In genomic region chr16:45097467-45097866, GRCm38 (mm10) we compare ENCODE assay signal across 17 mouse cellular contexts. TPM values are rescaled to one million over a fixed set of nuclear protein-coding genes. Genes with fewer than 3 reads are reported as not detected.
DNase-seq lines count a peak whose midpoint lies in the region; ATAC-seq and TF ChIP-seq lines count a peak whose summit lies in the region.
"Had no signal": no experiment of that assay in that cellular context is flagged by ENCODE, and none has a peak within 500 bp of the region (broad histone marks: within the 10 kb centered on the region; RNA-seq: fewer than 3 reads in every experiment).

No protein-coding gene starts in this region.

- ATAC-seq in forebrain, embryonic 15.5 days (replicated peaks): no peak
- no peak for ATAC-seq in forebrain, embryonic 14.5 days
- no peak for ATAC-seq in kidney, postnatal 0 days (replicated peaks; ENCODE audit: low FRiP score, low read depth)
- no peak for ATAC-seq in limb, embryonic 15.5 days (ENCODE audit: insufficient number of reproducible peaks, low FRiP score, low TSS enrichment, low read depth)
- no peak for ATAC-seq in forebrain, embryonic 12.5 days (ENCODE audit: low FRiP score)
- ATAC-seq: inflammation-experienced regulatory T-cells, adult 6 months; midbrain, embryonic 16.5 days had no signal

- no peak for TF ChIP-seq POLR2A in kidney, adult 2 months (IDR thresholded peaks at IDR 0.05; ENCODE audit: low read depth, low read length)
- TF ChIP-seq POLR2A in embryonic fibroblast, embryonic 13.5 days (IDR thresholded peaks at IDR 0.05; ENCODE audit: low read depth, low read length): no peak

- H3K27ac ChIP-seq in forebrain, embryonic 15.5 days (replicated peaks): 0 out of 2 replicates have a peak overlapping the region, but pooled peaks have one; percentile 37
- no peak overlapping the region for H3K27ac ChIP-seq in forebrain, embryonic 14.5 days (ENCODE audit: low read depth, low read length)
- H3K27ac ChIP-seq in kidney, postnatal 0 days: no peak overlapping the region
- no peak overlapping the region for H3K27ac ChIP-seq in kidney, adult 2 months (ENCODE audit: insufficient read depth, low read depth, low read length)
- no peak overlapping the region for H3K27ac ChIP-seq in embryonic fibroblast, embryonic 13.5 days (ENCODE audit: insufficient read depth, low read length)
- H3K27ac ChIP-seq in limb, embryonic 15.5 days: no peak overlapping the region
- no peak overlapping the region for H3K27ac ChIP-seq in forebrain, embryonic 12.5 days
- H3K27ac ChIP-seq: embryonic facial prominence, embryonic 12.5 days had no signal

- H3K9ac ChIP-seq in forebrain, embryonic 15.5 days (replicated peaks): no peak overlapping the region
- no peak overlapping the region for H3K9ac ChIP-seq in forebrain, embryonic 14.5 days (ENCODE audit: low read length)
- no peak overlapping the region for H3K9ac ChIP-seq in kidney, postnatal 0 days (ENCODE audit: low read depth, low read length)
- H3K9ac ChIP-seq in limb, embryonic 15.5 days: no peak overlapping the region
- H3K9ac ChIP-seq in forebrain, embryonic 12.5 days: no peak overlapping the region
- H3K9ac ChIP-seq: embryonic facial prominence, embryonic 12.5 days had no signal

- H3K9me3 ChIP-seq in forebrain, embryonic 15.5 days: no peaks in the 10 kb centered on the region
- H3K9me3 ChIP-seq in forebrain, embryonic 14.5 days (replicated peaks; ENCODE audit: control insufficient read depth, low read length): no peaks in the 10 kb centered on the region
- H3K9me3 ChIP-seq in kidney, postnatal 0 days (replicated peaks; ENCODE audit: low read length): no peaks in the 10 kb centered on the region
- no peaks in the 10 kb centered on the region for H3K9me3 ChIP-seq in limb, embryonic 15.5 days
- no peaks in the 10 kb centered on the region for H3K9me3 ChIP-seq in forebrain, embryonic 12.5 days
- H3K9me3 ChIP-seq: embryonic facial prominence, embryonic 12.5 days had no signal

- no peak overlapping the region for H3K4me2 ChIP-seq in forebrain, embryonic 15.5 days (replicated peaks)
- H3K4me2 ChIP-seq in forebrain, embryonic 14.5 days (ENCODE audit: low read length): no peak overlapping the region
- peak overlapping the region; percentile 76 for H3K4me2 ChIP-seq in kidney, postnatal 0 days (ENCODE audit: low read length)
- peak overlapping the region; percentile 20; the same call in 1 of the 2 replicates for H3K4me2 ChIP-seq in limb, embryonic 15.5 days
- H3K4me2 ChIP-seq in forebrain, embryonic 12.5 days: no peak overlapping the region

- DNase-seq in forebrain, embryonic 14.5 days (ENCODE audit: low spot score): no peak
- no peak for DNase-seq in kidney, postnatal 0 days (ENCODE audit: low spot score)
- no peak for DNase-seq in kidney, adult 2 months
- DNase-seq in T-cell, adult 2 months (ENCODE audit: low spot score): no peak
- DNase-seq: adrenal gland, postnatal 25 days; cerebellum, adult 11-12 months; gastrocnemius, postnatal 25 days; layer of hippocampus, postnatal 36 days; lung, postnatal 10 days; thymus, postnatal 4 days had no signal

- H3K27me3 ChIP-seq in forebrain, embryonic 15.5 days: no peaks in the 10 kb centered on the region
- H3K27me3 ChIP-seq in forebrain, embryonic 14.5 days (replicated peaks; ENCODE audit: control insufficient read depth, insufficient read depth, low read length): no peaks in the 10 kb centered on the region
- H3K27me3 ChIP-seq in kidney, postnatal 0 days (ENCODE audit: insufficient read depth, low read length): no peaks in the 10 kb centered on the region
- no peaks in the 10 kb centered on the region; the same call in 1 of the 2 replicates for H3K27me3 ChIP-seq in kidney, adult 2 months (replicated peaks; ENCODE audit: control insufficient read depth, insufficient read depth, low read length)
- no peaks in the 10 kb centered on the region for H3K27me3 ChIP-seq in limb, embryonic 15.5 days
- peaks cover 4% of the 10 kb centered on the region; the same call in 1 of the 2 replicates for H3K27me3 ChIP-seq in forebrain, embryonic 12.5 days
- H3K27me3 ChIP-seq: embryonic facial prominence, embryonic 12.5 days had no signal

- TF ChIP-seq CTCF in kidney, postnatal 0 days (IDR thresholded peaks at IDR 0.05; ENCODE audit: low read depth): no peak
- no peak for TF ChIP-seq CTCF in kidney, adult 2 months (conservative IDR thresholded peaks at IDR 0.05; ENCODE audit: insufficient read depth, insufficient read length, low read depth, low read length)
- no peak for TF ChIP-seq CTCF in embryonic fibroblast, embryonic 13.5 days (IDR thresholded peaks at IDR 0.05; ENCODE audit: borderline replicate concordance, insufficient read depth, low read length)

- no peak overlapping the region for H3K4me3 ChIP-seq in forebrain, embryonic 15.5 days
- H3K4me3 ChIP-seq in forebrain, embryonic 14.5 days (ENCODE audit: low read depth, low read length): no peak overlapping the region
- H3K4me3 ChIP-seq in kidney, postnatal 0 days (replicated peaks; ENCODE audit: low read depth, low read length): peak overlapping the region; percentile 18; the same call in 1 of the 2 replicates
- H3K4me3 ChIP-seq in kidney, adult 2 months (ENCODE audit: insufficient read depth, low read depth, low read length): no peak overlapping the region
- H3K4me3 ChIP-seq in embryonic fibroblast, embryonic 13.5 days (ENCODE audit: insufficient read depth, low read length): peak overlapping the region; percentile 36
- H3K4me3 ChIP-seq in limb, embryonic 15.5 days: peak overlapping the region; percentile 8; the same call in 1 of the 2 replicates
- no peak overlapping the region for H3K4me3 ChIP-seq in forebrain, embryonic 12.5 days (replicated peaks)
- H3K4me3 ChIP-seq: embryonic facial prominence, embryonic 12.5 days had no signal

- 93% methylated on average over 2 of the region's 2 CpGs for WGBS in forebrain, embryonic 15.5 days
- 98% methylated on average over 2 of the region's 2 CpGs for WGBS in forebrain, embryonic 14.5 days
- WGBS in kidney, postnatal 0 days: 88% methylated on average over 2 of the region's 2 CpGs
- WGBS in kidney, adult 2 months: 87% methylated on average over 2 of the region's 2 CpGs
- WGBS in limb, embryonic 15.5 days: 89% methylated on average over 2 of the region's 2 CpGs
- 97% methylated on average over 2 of the region's 2 CpGs for WGBS in forebrain, embryonic 12.5 days

- H3K36me3 ChIP-seq in forebrain, embryonic 15.5 days: no peaks in the 10 kb centered on the region
- no peaks in the 10 kb centered on the region for H3K36me3 ChIP-seq in forebrain, embryonic 14.5 days (ENCODE audit: control insufficient read depth, insufficient read depth, low read length)
- no peaks in the 10 kb centered on the region for H3K36me3 ChIP-seq in kidney, postnatal 0 days (ENCODE audit: insufficient read depth, low read length)
- H3K36me3 ChIP-seq in kidney, adult 2 months (ENCODE audit: control insufficient read depth, insufficient read depth, low read length): no peaks in the 10 kb centered on the region
- H3K36me3 ChIP-seq in limb, embryonic 15.5 days: no peaks in the 10 kb centered on the region
- H3K36me3 ChIP-seq in forebrain, embryonic 12.5 days (replicated peaks): no peaks in the 10 kb centered on the region
- H3K36me3 ChIP-seq: embryonic facial prominence, embryonic 12.5 days had no signal

- peaks cover 35% of the 10 kb centered on the region for H3K4me1 ChIP-seq in forebrain, embryonic 15.5 days
- H3K4me1 ChIP-seq in forebrain, embryonic 14.5 days (ENCODE audit: control insufficient read depth, insufficient read depth, low read length): no peaks in the 10 kb centered on the region
- peaks cover 37% of the 10 kb centered on the region for H3K4me1 ChIP-seq in kidney, postnatal 0 days (replicated peaks; ENCODE audit: insufficient read depth, low read length)
- no peaks in the 10 kb centered on the region for H3K4me1 ChIP-seq in kidney, adult 2 months (ENCODE audit: control insufficient read depth, insufficient read depth, low read length)
- H3K4me1 ChIP-seq in embryonic fibroblast, embryonic 13.5 days (ENCODE audit: control insufficient read depth, insufficient read depth, low read length): peaks cover 12% of the 10 kb centered on the region; the same call in 1 of the 2 replicates
- peaks cover 53% of the 10 kb centered on the region for H3K4me1 ChIP-seq in limb, embryonic 15.5 days
- H3K4me1 ChIP-seq in forebrain, embryonic 12.5 days: peaks cover 15% of the 10 kb centered on the region

RNA-seq across cellular contexts. Expression of gene Ccdc80, which starts 4.3 kb away (rescaled TPM):
- polyA plus RNA-seq in forebrain, embryonic 15.5 days (2015; fragmentation: Nextera tagmentation; extraction: Ambion mirVana): 26.3 and 26.5 TPM in 2 replicates
- 14.1 and 22.6 TPM in 2 replicates for polyA plus RNA-seq in forebrain, embryonic 14.5 days (2014; fragmentation: Nextera tagmentation; extraction: Ambion mirVana)
- 99.7 and 113 TPM in 2 replicates for polyA plus RNA-seq in kidney, postnatal 0 days (2015; fragmentation: Nextera tagmentation; extraction: Ambion mirVana)
- polyA plus RNA-seq in kidney, adult 2 months (2012; rRNA removed): 7.6 and 10.4 TPM in 2 replicates
- 640 and 641 TPM in 2 replicates for polyA plus RNA-seq in embryonic fibroblast, embryonic 13.5 days (2011; ENCODE audit: insufficient read length, low read depth, missing spikeins)
- 105 and 123 TPM in 2 replicates for polyA plus RNA-seq in limb, embryonic 15.5 days (2015; fragmentation: Nextera tagmentation; extraction: Ambion mirVana)
- polyA plus RNA-seq in forebrain, embryonic 12.5 days (2016; fragmentation: Nextera tagmentation; extraction: Ambion mirVana): 9.8 and 10.9 TPM in 2 replicates

Comparison
In these comparisons a context has a peak if more than half of its experiments do, and no peak if none do; other contexts are left out.
1. H3K4me3 ChIP-seq: peak in kidney, postnatal 0 days (single experiment), embryonic fibroblast, embryonic 13.5 days (single experiment) and limb, embryonic 15.5 days (single experiment); none in forebrain, embryonic 15.5 days (single experiment), forebrain, embryonic 14.5 days (single experiment), kidney, adult 2 months (single experiment) and forebrain, embryonic 12.5 days (single experiment).
2. H3K4me2 ChIP-seq: peak in kidney, postnatal 0 days (single experiment) and limb, embryonic 15.5 days (single experiment); none in forebrain, embryonic 15.5 days (single experiment), forebrain, embryonic 14.5 days (single experiment) and forebrain, embryonic 12.5 days (single experiment).